Mouse (Mus musculus) heart, embryonic 15.5 days (tissue): ENCODE measurements around the gene Gm13272. TPM values are rescaled to one million over a fixed set of nuclear protein-coding genes. Genes with fewer than 3 reads are reported as not detected.
"Not testable (repeated sequence)": the region's sequence is repeated elsewhere in the genome, so short reads cannot be mapped to it uniquely, and the experiment has no call there.

Source experiments
- ATAC-seq: fragments of 200-750 bp; cut with Nextera tagmentation; replicated peaks from 2 replicates; pipeline ENCODE4 v1.8.0; 2017; ENCODE audit warnings: low read depth, moderate TSS enrichment; ENCODE audit not compliant: insufficient number of reproducible peaks, insufficient read depth, low FRiP score
- H3K27ac ChIP-seq: fragments of 300-500 bp; sonication (generic); 2 replicates; pipeline ENCODE4 v1.5.1; 2015; ENCODE audit warnings: mild to moderate bottlenecking, inconsistent platforms
- H3K27me3 ChIP-seq: fragments of 300-500 bp; sonication (generic); 2 replicates; pipeline ENCODE4 v1.6.1; 2015; ENCODE audit warnings: inconsistent platforms
- H3K36me3 ChIP-seq: fragments of 300-500 bp; sonication (generic); 2 replicates; pipeline ENCODE4 v1.6.1; 2015; ENCODE audit warnings: mild to moderate bottlenecking, inconsistent platforms
- H3K4me1 ChIP-seq: fragments of 300-500 bp; sonication (generic); replicated peaks from 2 replicates; pipeline ENCODE4 v1.6.1; 2015; ENCODE audit warnings: inconsistent platforms
- H3K4me2 ChIP-seq: fragments of 300-500 bp; sonication (generic); 2 replicates; pipeline ENCODE4 v1.6.1; 2015; ENCODE audit warnings: inconsistent platforms, mild to moderate bottlenecking, moderate library complexity
- H3K4me3 ChIP-seq: fragments of 300-500 bp; sonication (generic); 2 replicates; pipeline ENCODE4 v1.5.1; 2015; ENCODE audit warnings: mild to moderate bottlenecking, inconsistent platforms
- H3K9ac ChIP-seq: fragments of 300-500 bp; sonication (generic); 2 replicates; pipeline ENCODE4 v1.6.1; 2015; ENCODE audit warnings: mild to moderate bottlenecking, inconsistent platforms
- H3K9me3 ChIP-seq: fragments of 300-500 bp; sonication (generic); replicated peaks from 2 replicates; pipeline ENCODE4 v1.6.1; 2016; ENCODE audit warnings: inconsistent platforms
- WGBS: fragments of 180-500 bp; shearing (Covaris S2); methylation state at CpG from one replicate; pipeline ENCODE4 v1.1.7; 2015; ENCODE audit warnings: mixed read lengths; 5-methylcytosine and 5-hydroxymethylcytosine counted together
- polyA plus RNA-seq: library from polyadenylated mRNA; unstranded; fragments of >200 nt; fragmentation: Nextera tagmentation; extraction: Ambion mirVana; gene quantifications from 2 replicates; pipeline ENCODE4 v1.2.1, GENCODE M21; 2015

Gm13272 gene
- polyA plus RNA-seq, result 0.28 TPM in 1 of 2 replicates, not detected in the other

DNA sequence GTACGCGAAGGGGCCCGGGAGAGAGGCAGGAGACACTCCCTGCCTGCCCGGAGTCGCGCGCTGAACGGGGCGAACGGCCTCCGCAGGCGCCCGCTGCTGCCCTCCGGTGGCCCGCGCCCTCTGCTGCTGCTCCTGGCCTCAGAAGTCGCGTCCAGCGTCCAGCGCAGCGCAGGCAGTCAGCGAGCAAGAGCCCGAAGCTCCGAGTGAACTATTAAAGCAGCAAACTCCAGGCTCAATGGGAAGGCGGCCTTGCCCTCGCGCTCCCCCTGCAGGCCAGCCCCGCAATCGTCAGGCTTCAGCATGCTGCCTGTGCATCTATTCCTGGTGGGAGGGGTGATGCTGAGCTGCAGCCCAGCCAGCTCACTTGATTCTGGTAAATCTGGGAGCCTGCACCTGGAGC lies at the start of gene Gm13272:
TSS of gene Gm13272 (plus strand) at position 301 of the 400 bp plus-strand sequence.
- not testable (repeated sequence) for H3K27me3 ChIP-seq, H3K9me3 ChIP-seq, ATAC-seq, H3K27ac ChIP-seq, H3K4me2 ChIP-seq, H3K4me3 ChIP-seq, H3K36me3 ChIP-seq, H3K9ac ChIP-seq, H3K4me1 ChIP-seq
- no CpG with 5 or more reads among the region's 29 CpGs for WGBS

DNA sequence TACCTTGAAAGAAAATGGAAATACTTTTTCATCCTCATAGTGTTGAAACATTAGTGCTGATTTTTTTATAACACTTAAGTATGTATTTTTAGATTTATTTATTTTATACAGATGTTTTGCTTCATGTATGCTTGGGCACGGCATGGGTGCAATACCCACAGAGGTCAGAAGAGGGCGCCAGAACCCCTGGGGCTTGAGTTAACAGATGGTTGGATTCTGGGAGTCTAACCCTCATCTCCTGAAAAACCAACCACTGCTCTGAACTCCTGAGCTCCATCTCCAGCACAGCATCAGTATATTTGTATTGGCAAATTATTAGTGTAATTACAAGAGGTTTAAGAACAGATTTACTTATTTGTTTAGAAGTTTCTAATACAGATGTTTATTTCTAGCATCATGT lies 41.2 kb upstream of the Gm13272 start:
- Histone ChIP-seq H3K27me3 (no peaks in the 10 kb centered on the region; the same call in 1 of the 2 replicates), H3K9ac (no peak overlapping the region), H3K27ac (no peak overlapping the region), H3K4me1 (0 out of 2 replicates have a peak, but pooled peaks cover 4% of the 10 kb centered on the region), H3K36me3 (no peaks in the 10 kb centered on the region), H3K9me3 (no peaks in the 10 kb centered on the region), H3K4me3 (no peak overlapping the region), H3K4me2 (no peak overlapping the region)
- no peak for ATAC-seq
- 2% methylated on average over 2 of the region's 2 CpGs for WGBS

DNA sequence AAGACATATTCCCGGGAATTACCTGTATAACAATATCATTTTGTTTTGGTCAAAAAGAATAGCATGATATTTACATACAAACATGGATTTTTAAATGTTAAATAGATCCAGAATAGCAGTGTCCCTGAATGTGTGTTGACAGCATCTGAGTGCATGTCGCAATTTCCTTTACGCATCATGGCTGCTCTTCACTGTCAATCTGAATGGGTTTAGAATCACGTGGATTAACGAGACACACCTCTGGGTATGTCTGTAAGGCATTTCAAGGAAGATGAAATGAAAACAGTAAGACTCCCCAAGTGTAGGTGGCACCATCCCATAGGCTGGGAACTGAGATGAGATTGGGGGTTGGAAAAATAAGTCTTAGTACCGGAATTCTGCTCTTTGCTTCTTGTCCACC lies 40.6 kb upstream of the Gm13272 start:
- Histone ChIP-seq H3K36me3 (no peaks in the 10 kb centered on the region), H3K27ac (no peak overlapping the region), H3K4me3 (no peak overlapping the region), H3K9ac (no peak overlapping the region), H3K4me2 (no peak overlapping the region), H3K4me1 (0 out of 2 replicates have a peak, but pooled peaks cover 4% of the 10 kb centered on the region), H3K27me3 (no peaks in the 10 kb centered on the region; the same call in 1 of the 2 replicates), H3K9me3 (no peaks in the 10 kb centered on the region)
- 84% methylated on average over 6 of the region's 6 CpGs for WGBS
- ATAC-seq, result no peak

DNA sequence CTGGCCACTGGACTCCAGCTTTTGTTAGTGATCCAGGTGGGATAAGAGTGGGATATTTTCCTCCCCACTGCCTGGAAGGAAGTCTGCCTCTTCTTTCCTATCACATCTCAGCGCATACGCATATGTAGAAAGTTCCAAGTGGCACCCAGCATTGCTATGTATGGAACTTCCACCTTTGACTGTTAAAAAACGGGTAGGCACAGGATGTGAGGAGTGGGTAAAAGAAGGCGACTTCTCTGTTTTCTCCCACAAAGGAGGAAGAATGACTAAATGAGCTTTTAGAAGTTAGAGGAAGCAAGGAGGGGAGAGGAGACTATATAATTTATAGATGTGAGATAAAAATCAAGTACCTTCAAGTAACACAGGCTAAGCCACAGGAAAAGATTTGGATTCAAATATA lies 38.2 kb upstream of the Gm13272 start:
- Histone ChIP-seq H3K9ac (no peak overlapping the region), H3K9me3 (no peaks in the 10 kb centered on the region), H3K4me3 (no peak overlapping the region), H3K27me3 (no peaks in the 10 kb centered on the region), H3K4me2 (no peak overlapping the region), H3K27ac (no peak overlapping the region), H3K4me1 (0 out of 2 replicates have a peak, but pooled peaks cover 4% of the 10 kb centered on the region), H3K36me3 (no peaks in the 10 kb centered on the region)
- 84% methylated on average over 4 of the region's 4 CpGs for WGBS
- ATAC-seq, result no peak

DNA sequence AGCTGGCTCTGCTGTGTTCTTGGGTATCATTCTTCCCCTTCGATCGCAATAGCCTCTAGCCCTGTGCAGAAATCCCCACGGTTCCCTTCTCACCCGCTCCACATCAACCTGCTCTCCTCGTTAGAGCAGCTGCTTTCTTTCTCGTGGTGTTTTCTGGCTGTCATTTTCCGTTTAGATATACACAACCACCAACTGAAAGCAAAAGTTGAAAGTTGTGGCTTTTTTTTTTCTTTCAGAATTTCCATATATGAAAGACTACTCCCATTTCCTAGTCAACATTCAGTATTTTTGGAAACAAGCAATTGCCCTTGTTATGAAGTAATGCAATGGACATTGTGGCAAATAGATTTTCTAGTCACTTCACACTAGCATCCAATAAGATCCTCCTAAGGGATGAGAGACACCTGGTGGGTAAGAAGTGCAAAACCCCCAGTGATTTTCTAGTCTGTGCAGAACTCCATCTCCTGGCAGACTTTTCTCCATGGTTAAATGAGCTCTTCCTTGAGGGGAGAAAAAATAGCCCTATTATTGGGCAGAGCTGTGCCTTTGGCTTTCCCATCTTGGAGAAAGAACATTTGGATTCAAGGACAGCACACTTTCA lies 36.8 kb upstream of the Gm13272 start:
- no peak for ATAC-seq
- Histone ChIP-seq H3K27me3 (no peaks in the 10 kb centered on the region), H3K9me3 (no peaks in the 10 kb centered on the region), H3K4me3 (no peak overlapping the region), H3K9ac (no peak overlapping the region), H3K27ac (no peak overlapping the region), H3K4me1 (0 out of 2 replicates have a peak, but pooled peaks cover 2% of the 10 kb centered on the region), H3K36me3 (no peaks in the 10 kb centered on the region), H3K4me2 (no peak overlapping the region)
- 64% methylated on average over 7 of the region's 7 CpGs for WGBS

DNA sequence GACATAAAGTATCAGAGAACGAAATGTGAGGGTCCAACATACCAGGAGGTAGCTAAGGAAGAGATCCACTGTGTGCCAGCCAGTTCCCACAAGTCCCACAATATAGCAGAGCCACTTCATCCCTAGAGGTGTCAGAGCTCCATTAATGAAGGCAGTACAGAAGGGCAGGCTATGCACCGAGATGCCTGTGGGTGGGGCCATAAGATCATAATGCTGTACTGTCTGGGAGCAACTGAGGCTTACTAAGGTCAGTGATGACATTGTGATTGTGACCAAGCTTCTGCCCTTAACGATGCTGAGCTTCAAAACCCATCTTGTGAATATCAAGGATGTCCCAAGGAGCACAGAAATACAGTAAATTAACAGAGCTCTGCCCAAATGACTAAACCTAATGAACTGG lies 35.4 kb upstream of the Gm13272 start:
- Histone ChIP-seq H3K36me3 (no peaks in the 10 kb centered on the region), H3K27me3 (no peaks in the 10 kb centered on the region), H3K4me1 (no peaks in the 10 kb centered on the region), H3K4me2 (no peak overlapping the region), H3K9ac (no peak overlapping the region), H3K9me3 (no peaks in the 10 kb centered on the region), H3K27ac (no peak overlapping the region), H3K4me3 (no peak overlapping the region)
- no peak for ATAC-seq
- 60% methylated on average over 3 of the region's 3 CpGs for WGBS

DNA sequence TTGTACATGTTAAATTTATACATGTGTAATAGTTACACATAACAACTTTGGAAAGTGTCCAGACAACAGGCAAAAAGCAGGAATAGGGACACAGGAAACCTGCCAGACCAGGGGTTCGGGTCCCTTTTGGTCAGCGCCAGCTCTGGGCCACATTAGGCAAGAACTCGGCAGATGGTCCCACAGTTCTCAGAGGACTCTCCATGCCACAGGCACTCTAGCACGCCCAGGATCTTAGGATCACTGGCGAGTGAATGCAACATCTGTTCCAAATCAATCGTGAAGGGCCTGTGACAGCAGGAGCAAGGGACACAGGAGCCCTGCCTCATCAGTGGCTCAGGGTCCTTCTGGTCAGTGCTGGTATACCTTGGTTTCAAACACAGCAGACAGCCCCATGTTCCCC lies 29.7 kb upstream of the Gm13272 start:
- no peak overlapping the region for H3K4me3 ChIP-seq
- H3K4me2 ChIP-seq, result no peak overlapping the region
- H3K36me3 ChIP-seq, result no peaks in the 10 kb centered on the region
- 45% methylated on average over 6 of the region's 6 CpGs for WGBS
- H3K27me3 ChIP-seq, result no peaks in the 10 kb centered on the region
- no peak overlapping the region for H3K27ac ChIP-seq
- ATAC-seq, result no peak
- no peaks in the 10 kb centered on the region for H3K4me1 ChIP-seq
- no peaks in the 10 kb centered on the region for H3K9me3 ChIP-seq
- H3K9ac ChIP-seq, result no peak overlapping the region

DNA sequence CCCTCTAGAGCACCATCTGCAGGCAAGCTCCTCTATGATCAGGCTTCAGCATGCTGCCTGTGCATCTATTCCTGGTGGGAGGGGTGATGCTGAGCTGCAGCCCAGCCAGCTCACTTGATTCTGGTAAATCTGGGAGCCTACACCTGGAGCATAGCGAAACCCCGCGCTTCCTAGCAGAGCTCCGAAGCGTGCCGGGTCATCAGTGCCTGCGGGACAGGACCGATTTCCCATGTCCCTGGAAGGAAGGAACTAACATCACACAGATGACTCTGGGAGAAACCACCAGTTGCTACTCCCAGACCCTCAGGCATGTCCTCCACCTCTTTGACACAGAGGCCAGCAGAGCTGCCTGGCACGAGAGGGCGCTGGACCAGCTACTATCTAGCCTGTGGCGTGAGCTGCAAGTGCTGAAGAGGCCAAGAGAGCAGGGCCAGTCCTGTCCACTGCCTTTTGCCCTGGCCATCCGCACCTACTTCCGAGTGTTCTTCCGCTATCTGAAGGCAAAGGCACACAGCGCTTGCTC lies 24.8 kb upstream of the Gm13272 start, which contains the start of gene Gm13271:
TSS of gene Gm13271 (plus strand) at position 51 of the 523 bp plus-strand sequence.
- H3K9ac ChIP-seq, H3K9me3 ChIP-seq, H3K4me3 ChIP-seq, H3K27ac ChIP-seq, H3K36me3 ChIP-seq, ATAC-seq, H3K4me2 ChIP-seq, H3K4me1 ChIP-seq, H3K27me3 ChIP-seq: not testable (repeated sequence)
- WGBS, result 76% methylated on average over 15 of the region's 15 CpGs

DNA sequence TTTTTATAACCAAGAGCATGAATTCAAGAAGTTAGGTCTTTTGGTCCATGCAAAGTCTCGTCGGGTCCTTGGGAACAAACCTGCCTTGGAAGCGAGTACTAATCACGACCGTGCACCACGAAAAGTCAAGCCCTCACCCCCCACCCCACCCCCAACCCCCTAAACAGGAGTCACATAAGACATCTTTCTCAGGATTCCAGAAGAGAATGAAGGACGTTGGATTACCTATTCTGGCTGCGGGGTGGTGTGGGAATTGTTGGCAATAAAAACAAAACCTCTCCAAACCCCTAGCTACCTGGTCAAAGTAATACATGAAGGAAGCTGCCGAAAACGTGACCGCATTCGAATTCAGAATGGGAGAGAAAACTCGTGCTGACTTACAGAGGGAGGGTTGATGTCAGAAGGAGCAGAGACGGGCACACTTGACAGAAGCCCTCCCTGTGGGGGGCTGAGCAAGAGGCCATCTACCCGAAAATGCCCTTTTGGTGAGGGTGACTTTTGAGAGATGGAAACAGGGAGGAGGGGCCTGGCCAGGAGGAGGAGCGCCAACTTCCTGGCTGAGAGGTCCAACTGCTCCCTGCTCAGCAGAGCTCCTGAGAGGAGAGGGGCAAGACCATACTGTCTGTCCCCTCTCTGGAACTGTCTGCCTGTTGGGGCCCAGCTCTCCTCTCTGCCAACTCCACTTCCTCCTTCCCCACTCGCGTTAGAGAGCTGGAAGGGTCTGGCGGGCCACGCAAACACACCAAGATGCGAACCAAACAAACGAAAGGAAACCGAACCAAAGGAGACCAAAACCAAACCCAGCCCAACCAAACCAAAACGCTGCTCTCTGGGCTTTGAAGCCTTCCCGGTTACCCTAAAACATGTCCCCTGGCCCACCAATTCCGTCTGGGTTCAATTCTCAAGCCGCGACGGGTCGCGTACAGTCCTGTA lies 22.8 kb upstream of the Gm13272 start:
- Histone ChIP-seq H3K4me3 (peak overlapping the region; percentile 70), H3K9ac (peak overlapping the region; percentile 76), H3K27ac (peak overlapping the region; percentile 98), H3K4me2 (peak overlapping the region; percentile 83)
- not testable (repeated sequence) for H3K36me3 ChIP-seq, H3K4me1 ChIP-seq, ATAC-seq, H3K27me3 ChIP-seq, H3K9me3 ChIP-seq
- WGBS, result 7% methylated on average over 29 of the region's 31 CpGs

DNA sequence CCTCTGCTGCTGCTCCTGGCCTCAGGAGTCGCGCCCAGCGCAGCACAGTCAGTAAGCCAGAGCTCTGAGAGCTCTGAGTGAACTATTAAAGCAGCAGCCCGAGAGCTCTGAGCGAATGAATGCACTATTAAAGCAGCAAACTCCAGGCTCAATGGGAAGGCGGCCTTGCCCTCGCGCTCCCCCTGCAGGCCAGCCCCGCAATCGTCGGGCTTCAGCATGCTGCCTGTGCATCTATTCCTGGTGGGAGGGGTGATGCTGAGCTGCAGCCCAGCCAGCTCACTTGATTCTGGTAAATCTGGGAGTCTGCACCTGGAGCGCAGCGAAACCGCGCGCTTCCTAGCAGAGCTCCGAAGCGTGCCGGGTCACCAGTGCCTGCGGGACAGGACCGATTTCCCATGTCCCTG lies 22.0 kb upstream of the Gm13272 start:
- not testable (repeated sequence) for H3K9me3 ChIP-seq, H3K36me3 ChIP-seq, H3K27me3 ChIP-seq, H3K4me1 ChIP-seq
- WGBS, result under 1% methylated on average over 21 of the region's 21 CpGs
- peak; percentile 100 for ATAC-seq
- Histone ChIP-seq H3K9ac (peak overlapping the region; percentile 76), H3K4me3 (peak overlapping the region; percentile 70), H3K4me2 (peak overlapping the region; percentile 83), H3K27ac (peak overlapping the region; percentile 98)

DNA sequence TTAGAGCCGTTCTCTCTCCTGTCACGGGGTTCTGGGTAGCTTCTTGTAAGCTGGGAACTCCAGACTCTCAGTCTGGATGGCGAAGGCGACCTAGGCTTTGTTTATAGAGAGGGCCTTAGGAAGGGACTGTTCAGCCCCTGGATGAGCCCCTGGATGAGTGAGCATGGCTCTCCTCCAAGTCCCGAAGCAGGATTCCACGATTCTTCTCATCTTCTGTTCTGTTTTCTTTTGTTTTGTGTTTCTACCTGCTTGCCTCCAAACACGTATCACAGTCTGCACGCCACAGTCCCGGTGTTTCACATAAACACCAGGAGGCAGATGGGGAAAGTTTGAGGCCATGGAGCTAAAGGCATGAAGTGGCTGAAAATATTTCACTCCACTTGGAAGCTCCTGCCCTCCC lies 20.9 kb upstream of the Gm13272 start:
- not testable (repeated sequence) for ATAC-seq, H3K36me3 ChIP-seq, H3K9ac ChIP-seq, H3K4me1 ChIP-seq, H3K4me2 ChIP-seq, H3K27me3 ChIP-seq, H3K4me3 ChIP-seq, H3K9me3 ChIP-seq, H3K27ac ChIP-seq
- WGBS, result 85% methylated on average over 9 of the region's 9 CpGs
